Mouse (Mus musculus): ENCODE measurements at regions not wholly inside any gene's neighbourhood (a gene's known extent, or its start where the extent isn't known, plus 50 kb on each side); places are given as distances from the start of the nearest gene placed in this dataset.
"Not testable (repeated sequence)": the region's sequence is repeated elsewhere in the genome, so short reads cannot be mapped to it uniquely, and the experiment has no call there.

- ATAC-seq (replicated peaks; ENCODE audit: low read depth, poor library complexity, severe bottlenecking), result no peak
These were observed 119.5 kb downstream of the Phlda1 start for GRCm38 (mm10) chr10:111625573-111625972.

- ATAC-seq (replicated peaks; ENCODE audit: low read depth, poor library complexity, severe bottlenecking), result no peak
These were observed 119.9 kb downstream of the Phlda1 start for GRCm38 (mm10) chr10:111626009-111626408.

- ATAC-seq (replicated peaks; ENCODE audit: low read depth, poor library complexity, severe bottlenecking), result 0 out of 2 replicates have a peak, but pooled peaks have one; percentile 39
These were observed 130.2 kb downstream of the Phlda1 start for GRCm38 (mm10) chr10:111636283-111636682.

- ATAC-seq (replicated peaks; ENCODE audit: low read depth, poor library complexity, severe bottlenecking), result no peak
These were observed 131.1 kb downstream of the Phlda1 start for GRCm38 (mm10) chr10:111637084-111637735.

- ATAC-seq (replicated peaks; ENCODE audit: low read depth, poor library complexity, severe bottlenecking), result no peak
These were observed 133.8 kb downstream of the Phlda1 start for GRCm38 (mm10) chr10:111639866-111640265.

GRCm38 (mm10) chr10:111642683-111643082 is 136.6 kb downstream of the Phlda1 start:
- no peak for ATAC-seq (replicated peaks; ENCODE audit: low read depth, poor library complexity, severe bottlenecking)

- ATAC-seq (replicated peaks; ENCODE audit: low read depth, poor library complexity, severe bottlenecking), result not testable (repeated sequence)
These were observed 147.7 kb downstream of the Phlda1 start for GRCm38 (mm10) chr10:111653773-111654172.

GRCm38 (mm10) chr10:111654364-111655226 is 148.5 kb downstream of the Phlda1 start:
- ATAC-seq (replicated peaks; ENCODE audit: low read depth, poor library complexity, severe bottlenecking), result peak; percentile 26; the same call in 1 of the 2 replicates

- ATAC-seq (replicated peaks; ENCODE audit: low read depth, poor library complexity, severe bottlenecking), result no peak
These were observed 152.7 kb downstream of the Phlda1 start for GRCm38 (mm10) chr10:111658828-111659227.

GRCm38 (mm10) chr10:111662665-111663064 is 156.6 kb downstream of the Phlda1 start:
- ATAC-seq (replicated peaks; ENCODE audit: low read depth, poor library complexity, severe bottlenecking), result no peak

GRCm38 (mm10) chr10:111665834-111666233 is 159.7 kb downstream of the Phlda1 start:
- no peak for ATAC-seq (replicated peaks; ENCODE audit: low read depth, poor library complexity, severe bottlenecking)

GRCm38 (mm10) chr10:111666963-111667362 is 160.9 kb downstream of the Phlda1 start:
- no peak for ATAC-seq (replicated peaks; ENCODE audit: low read depth, poor library complexity, severe bottlenecking)

- peak; percentile 21; the same call in 1 of the 2 replicates for ATAC-seq (replicated peaks; ENCODE audit: low read depth, poor library complexity, severe bottlenecking)
These were observed 162.6 kb downstream of the Phlda1 start for GRCm38 (mm10) chr10:111668639-111669038.

- no peak for ATAC-seq (replicated peaks; ENCODE audit: low read depth, poor library complexity, severe bottlenecking)
These were observed 163.6 kb downstream of the Phlda1 start for GRCm38 (mm10) chr10:111669658-111670057.

GRCm38 (mm10) chr10:111670666-111671065 is 164.6 kb downstream of the Phlda1 start:
- peak; percentile 37; the same call in 1 of the 2 replicates for ATAC-seq (replicated peaks; ENCODE audit: low read depth, poor library complexity, severe bottlenecking)

GRCm38 (mm10) chr10:111672454-111673316 is 166.6 kb downstream of the Phlda1 start:
- peak; percentile 37 for ATAC-seq (replicated peaks; ENCODE audit: low read depth, poor library complexity, severe bottlenecking)

GRCm38 (mm10) chr10:111673317-111673610 is 167.2 kb downstream of the Phlda1 start:
- ATAC-seq (replicated peaks; ENCODE audit: low read depth, poor library complexity, severe bottlenecking), result peak; percentile 24

- ATAC-seq (replicated peaks; ENCODE audit: low read depth, poor library complexity, severe bottlenecking), result peak; percentile 49
These were observed 170.2 kb downstream of the Phlda1 start for GRCm38 (mm10) chr10:111676255-111676654.

GRCm38 (mm10) chr10:111680919-111681318 is 174.8 kb downstream of the Phlda1 start:
- no peak for ATAC-seq (replicated peaks; ENCODE audit: low read depth, poor library complexity, severe bottlenecking)
